Mouse (Mus musculus) cerebellum, adult 2 months (tissue): ENCODE results near the gene Plpp3.

Experiments
- CTCF ChIP-seq: fragments of 200-500 bp; IDR thresholded peaks from 2 replicates; pipeline ENCODE4 v1.5.1; 2011; ENCODE audit warnings: low read depth, mild to moderate bottlenecking, control low read depth, low read length, moderate library complexity, borderline replicate concordance; ENCODE audit not compliant: insufficient read depth
- POLR2A ChIP-seq: fragments of 200-500 bp; IDR thresholded peaks from 2 replicates; pipeline ENCODE4 v1.6.1; 2011; ENCODE audit warnings: low read length, control low read depth, borderline replicate concordance; ENCODE audit not compliant: insufficient read depth

GRCm38 (mm10) chr4:105221256-105221840 is 64.2 kb downstream of the Plpp3 start:
- TF ChIP-seq CTCF = no peak
- TF ChIP-seq POLR2A = no peak
